Mouse (Mus musculus) forebrain, embryonic 13.5 days (tissue): ENCODE measurements around the gene Hbb-bs. TPM values are rescaled to one million over a fixed set of nuclear protein-coding genes. Genes with fewer than 3 reads are reported as not detected.

ENCODE experiments used
- ATAC-seq: fragments of 200-750 bp; cut with Nextera tagmentation; 2 replicates; pipeline ENCODE4 v1.8.0; 2017
- H3K27ac ChIP-seq: fragments of 300-500 bp; sonication (generic); 2 replicates; pipeline ENCODE4 v1.5.1; 2015; ENCODE audit warnings: inconsistent platforms, mild to moderate bottlenecking, moderate library complexity
- H3K27me3 ChIP-seq: fragments of 300-500 bp; sonication (generic); 2 replicates; pipeline ENCODE4 v1.6.1; 2015; ENCODE audit warnings: mild to moderate bottlenecking, inconsistent platforms
- H3K36me3 ChIP-seq: fragments of 300-500 bp; sonication (generic); 2 replicates; pipeline ENCODE4 v1.6.1; 2015; ENCODE audit warnings: mild to moderate bottlenecking, inconsistent platforms; ENCODE audit not compliant: poor library complexity, severe bottlenecking
- H3K4me1 ChIP-seq: fragments of 300-500 bp; sonication (generic); 2 replicates; pipeline ENCODE4 v1.6.1; 2015; ENCODE audit warnings: inconsistent platforms
- H3K4me2 ChIP-seq: fragments of 300-500 bp; sonication (generic); 2 replicates; pipeline ENCODE4 v1.6.1; 2015; ENCODE audit warnings: inconsistent platforms, mild to moderate bottlenecking, moderate library complexity
- H3K4me3 ChIP-seq: fragments of 300-500 bp; sonication (generic); 2 replicates; pipeline ENCODE4 v1.5.1; 2015; ENCODE audit warnings: mild to moderate bottlenecking, inconsistent platforms
- H3K9ac ChIP-seq: fragments of 300-500 bp; sonication (generic); 2 replicates; pipeline ENCODE4 v1.6.1; 2015; ENCODE audit warnings: mild to moderate bottlenecking, inconsistent platforms
- H3K9me3 ChIP-seq: fragments of 300-500 bp; sonication (generic); replicated peaks from 2 replicates; pipeline ENCODE4 v1.6.1; 2016; ENCODE audit warnings: inconsistent platforms
- WGBS: fragments of 180-500 bp; shearing (Covaris S2); methylation state at CpG from one replicate; pipeline ENCODE4 v1.1.7; 2015; 5-methylcytosine and 5-hydroxymethylcytosine counted together
- polyA plus RNA-seq: library from polyadenylated mRNA; unstranded; fragments of >200 nt; fragmentation: Nextera tagmentation; extraction: Ambion mirVana; gene quantifications from 2 replicates; pipeline ENCODE4 v1.2.1, GENCODE M21; 2015

Hbb-bs gene
- polyA plus RNA-seq = 1,844 and 2,278 TPM in 2 replicates

GRCm38 (mm10) chr7:103827808-103828207 is at the start of gene Hbb-bs:
Hbb-bs (minus strand) TSS chr7:103828096.
- WGBS = 97% methylated on average over 4 of the region's 4 CpGs
- no peak for ATAC-seq
- H3K27ac ChIP-seq = no peak within 1 kb of the TSS
- H3K9ac ChIP-seq = no peak within 1 kb of the TSS
- H3K4me1 ChIP-seq = no peaks in the 10 kb centered on the region
- no peaks in the 10 kb centered on the region for H3K9me3 ChIP-seq
- no peak within 1 kb of the TSS for H3K4me3 ChIP-seq
- H3K36me3 ChIP-seq = no peaks in the 10 kb centered on the region
- H3K27me3 ChIP-seq = no peaks in the 10 kb centered on the region
- H3K4me2 ChIP-seq = no peak within 1 kb of the TSS

- Histone ChIP-seq H3K4me2 (no peak overlapping the region), H3K27me3 (no peaks in the 10 kb centered on the region), H3K9ac (no peak overlapping the region), H3K4me3 (no peak overlapping the region), H3K9me3 (no peaks in the 10 kb centered on the region), H3K4me1 (no peaks in the 10 kb centered on the region), H3K27ac (no peak overlapping the region), H3K36me3 (no peaks in the 10 kb centered on the region)
- WGBS = 86% methylated on average over 2 of the region's 2 CpGs
- ATAC-seq = no peak
Observed at GRCm38 (mm10) chr7:103877093-103877492, 49.2 kb upstream of the Hbb-bs start.

- no peaks in the 10 kb centered on the region for H3K27me3 ChIP-seq
- no peak overlapping the region for H3K4me2 ChIP-seq
- H3K27ac ChIP-seq = no peak overlapping the region
- H3K4me1 ChIP-seq = no peaks in the 10 kb centered on the region
- no peak overlapping the region for H3K9ac ChIP-seq
- H3K9me3 ChIP-seq = no peaks in the 10 kb centered on the region
- ATAC-seq = no peak
- H3K36me3 ChIP-seq = no peaks in the 10 kb centered on the region
- no peak overlapping the region for H3K4me3 ChIP-seq
- 52% methylated on average over 5 of the region's 5 CpGs for WGBS
Observed at GRCm38 (mm10) chr7:103874451-103874850, 46.6 kb upstream of the Hbb-bs start.

GRCm38 (mm10) chr7:103873064-103873463 is 45.2 kb upstream of the Hbb-bs start:
- Histone ChIP-seq H3K4me3 (no peak overlapping the region), H3K27me3 (no peaks in the 10 kb centered on the region), H3K4me1 (no peaks in the 10 kb centered on the region), H3K36me3 (no peaks in the 10 kb centered on the region), H3K4me2 (no peak overlapping the region), H3K27ac (no peak overlapping the region), H3K9ac (no peak overlapping the region), H3K9me3 (no peaks in the 10 kb centered on the region)
- ATAC-seq = no peak
- WGBS = 9% methylated on average over 1 of the region's 1 CpGs

GRCm38 (mm10) chr7:103870667-103871066 is 42.8 kb upstream of the Hbb-bs start:
- H3K27ac ChIP-seq = no peak overlapping the region
- no peaks in the 10 kb centered on the region for H3K27me3 ChIP-seq

GRCm38 (mm10) chr7:103865716-103866115 is 37.8 kb upstream of the Hbb-bs start:
- no peak overlapping the region for H3K4me3 ChIP-seq
- H3K27ac ChIP-seq = no peak overlapping the region
- no peaks in the 10 kb centered on the region for H3K9me3 ChIP-seq
- no peaks in the 10 kb centered on the region for H3K36me3 ChIP-seq
- H3K4me2 ChIP-seq = no peak overlapping the region
- H3K27me3 ChIP-seq = no peaks in the 10 kb centered on the region
- no peak overlapping the region for H3K9ac ChIP-seq
- H3K4me1 ChIP-seq = no peaks in the 10 kb centered on the region
- ATAC-seq = no peak

More at GRCm38 (mm10) chr7:103870667-103871066, 42.8 kb upstream of the Hbb-bs start:
- H3K4me3 ChIP-seq = no peak overlapping the region
- H3K4me2 ChIP-seq = no peak overlapping the region
- no peaks in the 10 kb centered on the region for H3K36me3 ChIP-seq
- no peaks in the 10 kb centered on the region for H3K4me1 ChIP-seq
- ATAC-seq = no peak
- no peak overlapping the region for H3K9ac ChIP-seq
- no peaks in the 10 kb centered on the region for H3K9me3 ChIP-seq

- no peak overlapping the region for H3K4me2 ChIP-seq
- H3K27me3 ChIP-seq = no peaks in the 10 kb centered on the region
- H3K27ac ChIP-seq = no peak overlapping the region
- H3K9ac ChIP-seq = no peak overlapping the region
- ATAC-seq = no peak
- no peaks in the 10 kb centered on the region for H3K9me3 ChIP-seq
- H3K4me3 ChIP-seq = no peak overlapping the region
- WGBS = 85% methylated on average over 3 of the region's 3 CpGs
- H3K36me3 ChIP-seq = no peaks in the 10 kb centered on the region
- H3K4me1 ChIP-seq = no peaks in the 10 kb centered on the region
Observed at GRCm38 (mm10) chr7:103861531-103861930, 33.6 kb upstream of the Hbb-bs start.

GRCm38 (mm10) chr7:103860855-103861254 is 33.0 kb upstream of the Hbb-bs start:
- Histone ChIP-seq H3K4me3 (no peak overlapping the region), H3K9me3 (no peaks in the 10 kb centered on the region), H3K4me2 (no peak overlapping the region), H3K4me1 (no peaks in the 10 kb centered on the region), H3K27me3 (no peaks in the 10 kb centered on the region), H3K27ac (no peak overlapping the region), H3K36me3 (no peaks in the 10 kb centered on the region), H3K9ac (no peak overlapping the region)
- 62% methylated on average over 1 of the region's 1 CpGs for WGBS
- ATAC-seq = no peak

GRCm38 (mm10) chr7:103859076-103859475 is 31.2 kb upstream of the Hbb-bs start:
- no peaks in the 10 kb centered on the region for H3K36me3 ChIP-seq
- no peak overlapping the region for H3K9ac ChIP-seq
- no peak overlapping the region for H3K4me2 ChIP-seq
- no peaks in the 10 kb centered on the region for H3K9me3 ChIP-seq
- 80% methylated on average over 2 of the region's 2 CpGs for WGBS
- H3K4me3 ChIP-seq = no peak overlapping the region
- no peaks in the 10 kb centered on the region for H3K27me3 ChIP-seq
- H3K4me1 ChIP-seq = no peaks in the 10 kb centered on the region
- no peak overlapping the region for H3K27ac ChIP-seq
- no peak for ATAC-seq

- H3K4me3 ChIP-seq = no peak overlapping the region
- H3K36me3 ChIP-seq = no peaks in the 10 kb centered on the region
- H3K9me3 ChIP-seq = no peaks in the 10 kb centered on the region
- H3K9ac ChIP-seq = no peak overlapping the region
- H3K4me1 ChIP-seq = no peaks in the 10 kb centered on the region
- H3K27me3 ChIP-seq = no peaks in the 10 kb centered on the region
- no peak for ATAC-seq
- H3K4me2 ChIP-seq = no peak overlapping the region
- WGBS = 76% methylated on average over 1 of the region's 1 CpGs
- no peak overlapping the region for H3K27ac ChIP-seq
Observed at GRCm38 (mm10) chr7:103854669-103855068, 26.8 kb upstream of the Hbb-bs start.

GRCm38 (mm10) chr7:103853090-103853489 is 25.2 kb upstream of the Hbb-bs start, which contains the start of gene Hbb-y:
Hbb-y (minus strand) TSS chr7:103853216.
- Histone ChIP-seq H3K4me1 (no peaks in the 10 kb centered on the region), H3K27ac (no peak within 1 kb of the TSS), H3K9ac (no peak within 1 kb of the TSS), H3K4me2 (no peak within 1 kb of the TSS), H3K9me3 (no peaks in the 10 kb centered on the region), H3K4me3 (no peak within 1 kb of the TSS), H3K36me3 (no peaks in the 10 kb centered on the region), H3K27me3 (no peaks in the 10 kb centered on the region)
- 65% methylated on average over 2 of the region's 2 CpGs for WGBS
- no peak for ATAC-seq

GRCm38 (mm10) chr7:103844525-103845325 is 16.8 kb upstream of the Hbb-bs start:
- Histone ChIP-seq H3K9me3 (no peaks in the 10 kb centered on the region), H3K4me3 (no peak overlapping the region), H3K4me2 (no peak overlapping the region), H3K27me3 (no peaks in the 10 kb centered on the region), H3K4me1 (no peaks in the 10 kb centered on the region), H3K27ac (no peak overlapping the region), H3K9ac (no peak overlapping the region), H3K36me3 (no peaks in the 10 kb centered on the region)
- no peak for ATAC-seq
- WGBS = 50% methylated on average over 2 of the region's 2 CpGs

GRCm38 (mm10) chr7:103843034-103843433 is 15.1 kb upstream of the Hbb-bs start, which contains the start of gene Hbb-bh1:
Hbb-bh1 (minus strand) TSS chr7:103843164.
- Histone ChIP-seq H3K9ac (no peak within 1 kb of the TSS), H3K36me3 (no peaks in the 10 kb centered on the region), H3K4me2 (no peak within 1 kb of the TSS), H3K4me1 (no peaks in the 10 kb centered on the region), H3K9me3 (no peaks in the 10 kb centered on the region), H3K4me3 (no peak within 1 kb of the TSS), H3K27ac (no peak within 1 kb of the TSS), H3K27me3 (no peaks in the 10 kb centered on the region)
- no peak for ATAC-seq
- 93% methylated on average over 2 of the region's 2 CpGs for WGBS
